Mouse (Mus musculus): ENCODE measurements around the gene Klhdc4. TPM values are rescaled to one million over a fixed set of nuclear protein-coding genes. Genes with fewer than 3 reads are reported as not detected.

Klhdc4 gene
- polyA plus RNA-seq, 1 experiment from 2014 or later, result 53.9 TPM

DNA sequence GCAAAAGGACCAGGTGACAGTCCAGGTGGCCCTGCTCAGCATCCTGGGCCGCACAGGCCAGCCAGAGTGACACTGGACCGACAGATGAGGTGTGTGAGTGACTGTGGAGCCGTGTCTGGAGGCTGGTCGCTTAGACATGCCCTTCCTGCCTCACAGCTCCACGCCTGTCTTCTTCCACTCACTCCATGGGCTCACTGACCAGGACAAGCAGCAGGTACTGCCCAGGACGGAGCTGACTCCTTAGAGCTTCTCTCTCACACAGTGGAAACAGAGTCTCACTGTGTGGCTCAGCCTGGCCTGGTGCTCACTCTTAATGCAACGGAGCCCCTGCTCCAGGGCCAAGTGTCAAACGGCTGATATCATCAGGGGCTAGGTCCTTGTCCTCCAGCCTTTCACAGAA is 33.9 kb downstream of the Klhdc4 start:
- 93% methylated on average over 8 of the region's 8 CpGs for WGBS
- ATAC-seq (ENCODE audit: low FRiP score), result no peak
- no peak overlapping the region for H3K27ac ChIP-seq

GRCm38 (mm10) chr8:121794151-121794550 is 35.2 kb downstream of the Klhdc4 start:
- Histone ChIP-seq H3K36me3 (replicated peaks) (peaks cover 54% of the 10 kb centered on the region), H3K4me2 (no peak overlapping the region), H3K9me3 (no peaks in the 10 kb centered on the region), H3K27me3 (no peaks in the 10 kb centered on the region), H3K4me1 (no peaks in the 10 kb centered on the region), H3K4me3 (replicated peaks) (no peak overlapping the region), H3K27ac (no peak overlapping the region), H3K9ac (no peak overlapping the region)
- 57% methylated on average over 3 of the region's 3 CpGs for WGBS
- no peak for ATAC-seq (ENCODE audit: low FRiP score)

More for the DNA sequence above, 33.9 kb downstream of the Klhdc4 start:
- no peaks in the 10 kb centered on the region for H3K9me3 ChIP-seq
- no peaks in the 10 kb centered on the region for H3K27me3 ChIP-seq
- no peak overlapping the region for H3K9ac ChIP-seq
- no peak overlapping the region for H3K4me2 ChIP-seq
- H3K4me3 ChIP-seq (replicated peaks), result no peak overlapping the region
- H3K4me1 ChIP-seq, result no peaks in the 10 kb centered on the region
- H3K36me3 ChIP-seq (replicated peaks), result peaks cover 66% of the 10 kb centered on the region

DNA sequence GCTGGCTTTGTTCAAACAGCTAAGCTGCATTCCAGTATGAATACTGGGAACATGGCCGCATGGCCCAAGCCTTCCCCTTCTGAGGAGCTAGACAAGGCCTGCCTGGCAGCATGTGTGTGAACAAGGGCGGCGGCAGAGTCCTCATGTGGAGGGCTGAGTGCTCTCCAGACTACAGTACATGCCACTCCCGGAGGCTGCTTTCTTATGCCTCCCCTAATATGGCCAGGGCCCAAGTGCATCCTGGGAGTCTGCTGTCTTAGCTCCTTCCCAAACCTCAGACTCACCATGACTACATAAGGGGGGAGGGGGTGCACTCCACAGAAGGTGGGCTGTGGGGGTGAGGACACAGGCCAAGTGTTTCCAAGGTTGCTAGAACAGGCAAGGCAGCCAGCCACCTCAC is 36.7 kb downstream of the Klhdc4 start:
- H3K27ac ChIP-seq, result 0 out of 2 replicates have a peak overlapping the region, but pooled peaks have one; percentile 25
- H3K4me2 ChIP-seq, result no peak overlapping the region
- H3K4me1 ChIP-seq, result no peaks in the 10 kb centered on the region
- no peaks in the 10 kb centered on the region for H3K27me3 ChIP-seq
- H3K4me3 ChIP-seq (replicated peaks), result no peak overlapping the region
- no peak for ATAC-seq (ENCODE audit: low FRiP score)
- H3K36me3 ChIP-seq (replicated peaks), result peaks cover 38% of the 10 kb centered on the region
- no peaks in the 10 kb centered on the region for H3K9me3 ChIP-seq
- WGBS, result 69% methylated on average over 4 of the region's 4 CpGs
- no peak overlapping the region for H3K9ac ChIP-seq

GRCm38 (mm10) chr8:121792159-121792558 is 37.2 kb downstream of the Klhdc4 start:
- H3K36me3 ChIP-seq (replicated peaks), result peaks cover 34% of the 10 kb centered on the region
- no peak overlapping the region for H3K27ac ChIP-seq
- no peaks in the 10 kb centered on the region for H3K9me3 ChIP-seq
- no peaks in the 10 kb centered on the region for H3K4me1 ChIP-seq
- H3K9ac ChIP-seq, result no peak overlapping the region
- no peak overlapping the region for H3K4me3 ChIP-seq (replicated peaks)
- ATAC-seq (ENCODE audit: low FRiP score), result no peak
- H3K27me3 ChIP-seq, result no peaks in the 10 kb centered on the region
- WGBS, result 84% methylated on average over 7 of the region's 7 CpGs
- H3K4me2 ChIP-seq, result no peak overlapping the region

DNA sequence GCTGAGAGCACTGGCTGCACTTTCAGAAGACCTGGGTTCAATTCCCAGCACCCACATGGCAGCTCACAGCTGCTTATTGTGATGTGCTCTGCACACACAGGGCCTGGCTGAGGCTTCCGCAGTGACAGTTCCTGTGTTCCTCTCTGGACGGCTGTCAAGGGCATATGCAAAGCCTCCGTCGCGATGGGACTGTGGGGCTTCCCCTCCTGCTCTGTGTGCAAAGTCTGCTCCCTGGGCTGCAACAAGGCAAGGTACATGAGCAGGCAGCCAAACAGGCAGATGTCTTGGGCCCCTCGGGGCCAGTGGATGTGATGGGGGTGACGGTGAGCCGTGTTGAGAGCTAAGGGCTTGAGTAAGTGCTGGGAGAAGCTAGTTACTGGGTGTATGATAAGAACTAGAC is 40.6 kb downstream of the Klhdc4 start:
- 89% methylated on average over 8 of the region's 8 CpGs for WGBS
- Histone ChIP-seq H3K9me3 (no peaks in the 10 kb centered on the region), H3K9ac (no peak overlapping the region), H3K27me3 (no peaks in the 10 kb centered on the region), H3K27ac (no peak overlapping the region), H3K4me2 (no peak overlapping the region), H3K4me1 (no peaks in the 10 kb centered on the region), H3K36me3 (replicated peaks) (0 out of 2 replicates have a peak, but pooled peaks cover 4% of the 10 kb centered on the region), H3K4me3 (replicated peaks) (no peak overlapping the region)
- ATAC-seq (ENCODE audit: low FRiP score), result no peak

GRCm38 (mm10) chr8:121786542-121786941 is 42.8 kb downstream of the Klhdc4 start:
- H3K4me1 ChIP-seq, result no peaks in the 10 kb centered on the region
- H3K9me3 ChIP-seq, result no peaks in the 10 kb centered on the region
- H3K36me3 ChIP-seq (replicated peaks), result 0 out of 2 replicates have a peak, but pooled peaks cover 4% of the 10 kb centered on the region
- H3K27ac ChIP-seq, result no peak overlapping the region
- ATAC-seq (ENCODE audit: low FRiP score), result no peak
- WGBS, result 63% methylated on average over 10 of the region's 10 CpGs
- H3K4me3 ChIP-seq (replicated peaks), result no peak overlapping the region
- H3K9ac ChIP-seq, result no peak overlapping the region
- H3K4me2 ChIP-seq, result no peak overlapping the region
- no peaks in the 10 kb centered on the region for H3K27me3 ChIP-seq

- 84% methylated on average over 5 of the region's 5 CpGs for WGBS
- no peak overlapping the region for H3K4me2 ChIP-seq
- no peak for ATAC-seq (ENCODE audit: low FRiP score)
- H3K9ac ChIP-seq, result no peak overlapping the region
- H3K9me3 ChIP-seq, result no peaks in the 10 kb centered on the region
- no peak overlapping the region for H3K4me3 ChIP-seq (replicated peaks)
- H3K36me3 ChIP-seq (replicated peaks), result no peaks in the 10 kb centered on the region
- no peak overlapping the region for H3K27ac ChIP-seq
- H3K27me3 ChIP-seq, result no peaks in the 10 kb centered on the region
- no peaks in the 10 kb centered on the region; the same call in 1 of the 2 replicates for H3K4me1 ChIP-seq
Measured at GRCm38 (mm10) chr8:121782493-121782892, 46.9 kb downstream of the Klhdc4 start.

- H3K9me3 ChIP-seq, result no peaks in the 10 kb centered on the region
- H3K4me3 ChIP-seq (replicated peaks), result no peak overlapping the region
- no peak overlapping the region for H3K27ac ChIP-seq
- H3K4me1 ChIP-seq, result peaks cover 27% of the 10 kb centered on the region
- no peak overlapping the region for H3K9ac ChIP-seq
- H3K27me3 ChIP-seq, result no peaks in the 10 kb centered on the region
- no peak overlapping the region for H3K4me2 ChIP-seq
- WGBS, result 89% methylated on average over 12 of the region's 12 CpGs
- no peaks in the 10 kb centered on the region for H3K36me3 ChIP-seq (replicated peaks)
- no peak for ATAC-seq (ENCODE audit: low FRiP score)
Measured at GRCm38 (mm10) chr8:121773876-121774275, 55.5 kb downstream of the Klhdc4 start.

DNA sequence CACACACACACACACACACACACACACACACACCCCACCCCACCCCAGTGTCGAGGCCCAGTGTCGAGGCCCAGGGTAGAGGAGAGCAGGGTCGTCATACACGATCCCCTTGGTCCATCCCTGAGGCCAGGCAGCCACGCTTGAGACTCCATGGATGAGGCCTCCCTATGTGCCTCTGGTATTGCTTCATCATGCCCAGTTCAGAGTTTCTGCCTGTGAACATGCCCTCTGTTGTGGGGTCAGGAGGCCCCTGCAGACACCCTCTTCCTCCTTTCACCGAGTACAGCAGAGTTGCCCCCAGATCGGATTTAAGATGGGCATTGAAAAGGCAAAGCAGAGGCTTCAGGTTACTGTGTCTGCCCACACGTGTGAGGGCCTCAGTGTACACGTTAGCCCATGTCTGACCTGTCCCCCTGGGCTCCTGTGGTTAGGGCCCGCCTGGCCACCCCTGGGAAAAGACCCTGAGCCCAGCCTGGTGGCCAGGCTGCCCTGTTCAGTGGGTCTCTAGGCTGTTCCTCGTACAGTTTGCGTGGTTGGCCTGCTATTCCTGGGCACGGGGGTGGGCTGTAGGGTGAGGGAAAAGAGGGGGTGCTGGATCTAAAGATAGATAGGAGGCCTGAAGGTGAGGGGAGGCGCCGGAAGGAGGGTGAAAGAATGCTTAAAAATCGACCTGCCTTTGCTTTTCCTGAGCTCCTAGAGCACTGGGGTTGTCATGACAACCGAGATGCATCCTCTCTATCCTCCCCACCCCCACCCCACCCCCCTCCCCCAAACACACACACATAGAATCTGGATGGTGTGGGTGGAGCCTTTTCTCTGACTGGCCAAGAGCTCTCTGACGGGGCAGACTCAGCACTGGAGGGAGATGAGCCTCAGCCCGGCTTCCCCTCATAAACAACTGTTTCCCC is 58.3 kb downstream of the Klhdc4 start:
- H3K4me1 ChIP-seq, result peaks cover 27% of the 10 kb centered on the region
- peak; percentile 87 for ATAC-seq (ENCODE audit: low FRiP score)
- 26% methylated on average over 19 of the region's 19 CpGs for WGBS
- no peak overlapping the region for H3K9ac ChIP-seq
- H3K9me3 ChIP-seq, result no peaks in the 10 kb centered on the region
- H3K27me3 ChIP-seq, result no peaks in the 10 kb centered on the region
- peak overlapping the region; percentile 30 for H3K4me2 ChIP-seq
- no peak overlapping the region for H3K4me3 ChIP-seq (replicated peaks)
- H3K27ac ChIP-seq, result peak overlapping the region; percentile 50; the same call in 1 of the 2 replicates
- H3K36me3 ChIP-seq (replicated peaks), result no peaks in the 10 kb centered on the region

DNA sequence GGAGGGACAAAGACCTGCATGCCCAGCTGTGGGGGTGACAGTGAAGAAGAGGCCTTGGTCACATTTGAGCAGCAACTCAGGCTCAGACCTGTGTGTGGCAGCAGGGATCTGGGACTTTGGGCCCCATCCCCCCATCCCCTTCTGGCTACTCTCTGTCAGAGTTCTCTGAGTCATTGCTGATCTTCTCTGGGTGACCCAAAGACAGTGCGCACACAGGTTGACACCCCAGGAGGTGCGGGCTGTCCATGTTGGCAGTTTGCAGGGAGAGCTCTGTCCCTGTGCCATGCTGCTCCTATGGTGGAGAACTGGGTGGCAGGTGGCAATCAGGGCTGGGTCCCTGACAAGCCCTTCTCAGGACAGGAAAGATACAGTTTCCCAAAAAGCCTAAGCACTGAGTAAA is 59.7 kb downstream of the Klhdc4 start:
- no peak overlapping the region for H3K27ac ChIP-seq
- no peak for ATAC-seq (ENCODE audit: low FRiP score)
- 85% methylated on average over 2 of the region's 2 CpGs for WGBS

DNA sequence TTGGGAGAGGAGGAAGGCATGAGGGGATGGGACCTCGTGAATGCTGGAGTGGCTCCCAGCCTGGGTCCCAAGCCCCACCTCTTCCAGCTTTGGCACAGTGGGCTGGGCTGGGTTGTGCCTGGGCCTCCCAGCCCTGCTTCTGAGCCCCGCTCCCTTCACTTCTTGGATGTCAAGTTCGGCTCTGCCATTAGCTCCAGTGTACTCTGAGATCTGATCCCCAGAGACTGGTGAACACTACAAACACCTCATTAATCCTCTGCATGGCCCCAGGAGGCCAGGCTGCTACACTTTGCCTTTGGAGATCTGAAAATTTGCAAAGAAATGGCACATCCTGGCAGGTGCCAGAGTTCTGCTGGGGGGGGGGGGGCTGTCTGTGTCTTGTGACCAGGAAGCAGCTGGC is 60.3 kb downstream of the Klhdc4 start:
- WGBS, result 62% methylated on average over 3 of the region's 3 CpGs
- Histone ChIP-seq H3K27ac (no peak overlapping the region), H3K36me3 (replicated peaks) (no peaks in the 10 kb centered on the region), H3K4me3 (replicated peaks) (no peak overlapping the region), H3K9ac (no peak overlapping the region), H3K27me3 (no peaks in the 10 kb centered on the region), H3K4me2 (no peak overlapping the region), H3K9me3 (no peaks in the 10 kb centered on the region), H3K4me1 (peaks cover 27% of the 10 kb centered on the region)
- no peak for ATAC-seq (ENCODE audit: low FRiP score)

More for the DNA sequence above, 59.7 kb downstream of the Klhdc4 start:
- no peaks in the 10 kb centered on the region for H3K36me3 ChIP-seq (replicated peaks)
- H3K9ac ChIP-seq, result no peak overlapping the region
- no peaks in the 10 kb centered on the region for H3K9me3 ChIP-seq
- H3K4me3 ChIP-seq (replicated peaks), result no peak overlapping the region
- peaks cover 27% of the 10 kb centered on the region for H3K4me1 ChIP-seq
- no peak overlapping the region for H3K4me2 ChIP-seq
- H3K27me3 ChIP-seq, result no peaks in the 10 kb centered on the region

GRCm38 (mm10) chr8:121765594-121766138 is 63.7 kb downstream of the Klhdc4 start:
- no peak overlapping the region for H3K9ac ChIP-seq
- no peak overlapping the region for H3K4me2 ChIP-seq
- ATAC-seq (ENCODE audit: low FRiP score), result no peak
- peaks cover 22% of the 10 kb centered on the region for H3K4me1 ChIP-seq
- no peaks in the 10 kb centered on the region for H3K36me3 ChIP-seq (replicated peaks)
- no peaks in the 10 kb centered on the region for H3K27me3 ChIP-seq
- no peak overlapping the region for H3K27ac ChIP-seq
- H3K4me3 ChIP-seq (replicated peaks), result no peak overlapping the region
- WGBS, result 86% methylated on average over 7 of the region's 7 CpGs
- H3K9me3 ChIP-seq, result no peaks in the 10 kb centered on the region

DNA sequence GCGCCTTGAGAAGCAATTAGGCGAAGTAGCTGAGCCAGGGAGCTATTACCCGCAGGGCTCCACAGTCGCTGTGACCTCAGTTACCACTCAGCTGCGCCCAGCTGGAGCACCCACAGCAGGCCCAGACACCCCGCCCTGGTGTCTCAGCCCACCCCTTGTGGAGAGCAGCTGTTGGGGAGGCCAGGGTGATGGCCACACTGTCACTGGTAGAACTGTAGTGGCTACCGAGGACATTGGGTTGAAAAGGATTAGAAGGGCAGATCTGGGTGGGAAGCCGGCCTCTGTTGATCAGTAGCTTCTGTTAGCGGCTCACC is 65.7 kb downstream of the Klhdc4 start:
- WGBS, result 76% methylated on average over 9 of the region's 9 CpGs
- Histone ChIP-seq H3K9me3 (no peaks in the 10 kb centered on the region), H3K4me2 (no peak overlapping the region), H3K27me3 (0 out of 2 replicates have a peak, but pooled peaks cover 5% of the 10 kb centered on the region), H3K27ac (peak overlapping the region; percentile 61; the same call in 1 of the 2 replicates), H3K9ac (no peak overlapping the region), H3K4me3 (replicated peaks) (no peak overlapping the region), H3K4me1 (peaks cover 11% of the 10 kb centered on the region), H3K36me3 (replicated peaks) (no peaks in the 10 kb centered on the region)
- ATAC-seq (ENCODE audit: low FRiP score), result no peak; the same call in 1 of the 2 replicates
